Mouse (Mus musculus) heart, adult 2 months (tissue): Measurements from ENCODE around the gene Cuta.
A peak's percentile ranks its signal among the peaks of the same experiment; 100 is the strongest.

ENCODE experiments used
- CTCF ChIP-seq: fragments of 200-600 bp; IDR thresholded peaks from 2 replicates; pipeline ENCODE4 v1.8.1; 2022; ENCODE audit warnings: antibody characterized with exemption, mild to moderate bottlenecking, moderate library complexity
- EP300 ChIP-seq: fragments of 200-500 bp; IDR thresholded peaks from 2 replicates; pipeline ENCODE4 v1.6.1; 2011; ENCODE audit warnings: low read depth, low read length, control low read depth; ENCODE audit not compliant: insufficient read depth
- POLR2A ChIP-seq: fragments of 200-500 bp; IDR thresholded peaks from 2 replicates; pipeline ENCODE4 v1.6.1; 2011; ENCODE audit warnings: mild to moderate bottlenecking, low read depth, low read length, control low read depth; ENCODE audit not compliant: insufficient read depth

- TF ChIP-seq POLR2A (peak; percentile 94), CTCF (no peak), EP300 (peak; percentile 43; the same call in 1 of the 2 replicates)
Measured at GRCm38 (mm10) chr17:26932839-26933398, 6.5 kb downstream of the Cuta start, which contains the start of gene Phf1.
